Mouse (Mus musculus) MEL-GATA-1-ER (cell line): Measurements from ENCODE around the gene Pisd.
"Not testable (repeated sequence)": the region's sequence is repeated elsewhere in the genome, so short reads cannot be mapped to it uniquely, and the experiment has no call there.

Experiments
- DNase-seq: peaks from one replicate; pipeline ENCODE4 v3.0.0-alpha.2; 2012; ENCODE audit warnings: low read depth; ENCODE audit errors: extremely low read depth

The Pisd gene

DNA sequence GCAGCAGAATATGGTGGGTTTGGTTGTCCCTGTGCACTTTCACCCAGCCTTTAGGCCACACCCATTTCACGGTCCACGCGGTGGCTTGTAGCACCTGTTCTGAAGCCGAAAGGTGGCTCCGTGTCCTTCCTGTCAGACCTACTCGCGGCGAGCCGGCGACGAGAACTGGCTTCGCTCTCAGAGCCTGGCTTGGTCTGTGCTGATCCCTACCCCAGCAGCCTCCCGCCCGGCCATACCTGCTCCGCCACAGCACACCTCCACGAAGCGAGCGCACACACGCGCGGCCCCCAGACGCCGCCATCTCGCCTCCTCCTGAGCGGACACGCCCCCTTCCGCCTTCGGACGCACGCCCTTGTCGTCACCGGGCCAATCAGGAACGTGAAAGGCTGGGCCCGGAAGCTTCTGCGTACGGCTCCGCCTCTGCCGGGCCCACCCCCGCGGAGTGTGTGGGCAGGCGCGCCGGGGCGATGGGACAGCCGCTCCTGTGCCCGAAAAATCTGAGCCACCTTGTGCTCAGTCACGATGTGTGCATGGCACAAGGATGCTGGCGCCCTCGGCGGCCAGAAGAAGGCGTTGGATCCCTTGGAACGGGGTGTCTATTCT lies at the start of gene Pisd:
TSS of gene Pisd (minus strand) at position 334 of the 603 bp plus-strand sequence.
- peak; percentile 78 for DNase-seq

DNA sequence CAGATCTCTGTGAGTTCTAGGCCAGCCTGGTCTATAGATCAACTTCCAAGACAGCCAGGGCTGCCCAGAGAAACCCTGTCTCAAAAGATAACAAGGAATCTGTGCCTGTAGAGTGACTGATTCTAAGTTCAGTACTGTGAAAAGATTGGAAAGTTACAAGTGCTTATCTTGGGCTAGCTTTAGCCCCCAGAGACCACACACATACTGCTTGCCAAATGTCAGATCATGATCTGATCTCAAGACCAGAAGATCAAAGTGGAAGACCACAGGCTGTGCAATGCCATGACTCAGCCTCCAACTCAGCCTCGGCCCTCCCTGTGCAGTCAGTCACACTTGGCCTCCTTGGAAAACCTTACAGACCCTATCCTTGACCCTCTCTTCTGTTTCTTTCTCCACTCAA lies 49.1 kb upstream of the Pisd start:
- no peak for DNase-seq

GRCm38 (mm10) chr5:32830054-32830453 lies 44.6 kb upstream of the Pisd start:
- DNase-seq: no peak

GRCm38 (mm10) chr5:32828766-32829165 lies 43.3 kb upstream of the Pisd start:
- DNase-seq: not testable (repeated sequence)

DNA sequence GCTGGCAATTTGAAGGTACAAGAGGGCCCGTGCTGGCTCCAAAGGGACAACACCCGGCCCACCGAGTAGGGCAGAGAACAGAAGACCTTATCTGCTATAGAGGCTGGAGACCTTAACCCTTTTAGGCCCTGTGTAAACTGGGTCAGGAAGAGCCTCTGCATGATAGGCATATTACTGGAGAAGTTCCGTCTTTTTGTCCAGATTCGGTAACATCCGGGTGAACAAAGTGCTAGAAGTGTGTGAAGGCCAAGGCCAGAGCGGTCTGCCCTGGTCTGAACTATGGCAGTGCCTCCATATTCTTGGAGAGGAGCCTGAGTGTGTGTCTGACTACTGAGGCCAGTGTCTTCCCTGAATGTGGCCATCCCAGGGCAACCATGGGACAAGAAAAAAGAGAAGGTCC lies 41.6 kb upstream of the Pisd start, which contains the start of gene Gm20671:
TSS of gene Gm20671 (minus strand) at position 101 of the 400 bp plus-strand sequence.
- DNase-seq: no peak

DNA sequence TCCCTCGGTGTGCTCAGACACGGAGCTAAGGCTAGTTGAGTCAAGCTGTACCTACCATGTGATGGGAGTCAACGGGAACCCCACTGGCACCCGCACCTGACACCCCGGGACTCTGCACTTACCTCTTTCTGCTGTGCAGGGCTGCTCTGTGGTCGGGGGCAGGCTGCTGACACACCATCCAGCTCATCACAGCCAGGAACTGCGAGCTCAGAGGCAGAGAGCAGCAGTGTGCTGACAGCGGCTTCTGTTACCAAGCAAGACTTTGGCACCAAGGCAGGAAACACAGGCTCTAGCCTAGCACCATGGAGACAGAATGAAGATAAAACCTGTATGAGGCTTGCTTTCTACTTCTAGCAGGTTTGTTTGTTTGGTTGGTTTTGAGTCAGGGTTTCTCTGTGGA lies 35.0 kb upstream of the Pisd start:
- DNase-seq: no peak

GRCm38 (mm10) chr5:32815396-32815795 lies 29.9 kb upstream of the Pisd start:
- no peak for DNase-seq

DNA sequence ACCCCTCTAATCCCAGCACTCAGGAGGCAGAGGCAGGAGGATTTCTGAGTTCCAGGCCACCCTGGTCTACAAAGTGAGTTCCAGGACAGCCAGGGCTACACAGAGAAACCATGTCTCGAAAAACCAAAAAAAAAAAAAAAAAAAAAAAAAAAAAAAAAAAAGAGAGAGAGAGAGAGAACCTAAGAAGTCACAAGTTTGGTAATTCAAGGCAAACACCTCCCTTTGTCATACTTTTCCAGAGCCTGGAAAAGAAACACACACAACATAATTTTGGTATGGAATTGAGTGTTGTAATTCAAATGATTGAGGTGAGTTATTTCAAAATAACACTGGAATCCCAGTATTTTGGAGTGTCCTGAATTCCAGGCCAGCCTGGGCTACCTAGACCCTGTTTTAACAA lies 1.0 kb upstream of the Pisd start:
- DNase-seq: not testable (repeated sequence)

- peak; percentile 17 for DNase-seq
These were observed 720 bp downstream of the Pisd start for GRCm38 (mm10) chr5:32784726-32785125.

DNA sequence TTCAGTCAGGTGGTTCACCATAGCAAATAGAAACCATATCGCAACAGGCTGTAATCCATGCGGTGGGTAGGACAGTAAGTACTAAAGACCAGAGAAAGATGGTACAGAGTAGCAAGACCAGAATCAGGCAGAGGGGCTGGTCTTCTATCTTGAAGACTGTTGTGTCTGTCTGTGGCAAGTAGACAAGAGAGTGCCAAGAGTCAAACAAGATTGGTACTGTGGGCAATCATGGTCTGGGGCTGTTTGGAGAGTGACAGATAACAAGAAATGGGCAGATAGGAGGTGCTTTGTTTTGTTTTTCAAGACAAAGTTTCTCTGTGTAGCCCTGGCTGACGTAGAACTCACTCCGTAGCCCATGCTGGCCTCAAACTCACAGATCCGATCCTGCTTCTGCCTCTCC lies 3.9 kb downstream of the Pisd start:
- no peak for DNase-seq

- DNase-seq: peak; percentile 27
These were observed 7.3 kb downstream of the Pisd start for GRCm38 (mm10) chr5:32778168-32778567.

GRCm38 (mm10) chr5:32772361-32772760 lies 13.1 kb downstream of the Pisd start:
- DNase-seq: no peak

DNA sequence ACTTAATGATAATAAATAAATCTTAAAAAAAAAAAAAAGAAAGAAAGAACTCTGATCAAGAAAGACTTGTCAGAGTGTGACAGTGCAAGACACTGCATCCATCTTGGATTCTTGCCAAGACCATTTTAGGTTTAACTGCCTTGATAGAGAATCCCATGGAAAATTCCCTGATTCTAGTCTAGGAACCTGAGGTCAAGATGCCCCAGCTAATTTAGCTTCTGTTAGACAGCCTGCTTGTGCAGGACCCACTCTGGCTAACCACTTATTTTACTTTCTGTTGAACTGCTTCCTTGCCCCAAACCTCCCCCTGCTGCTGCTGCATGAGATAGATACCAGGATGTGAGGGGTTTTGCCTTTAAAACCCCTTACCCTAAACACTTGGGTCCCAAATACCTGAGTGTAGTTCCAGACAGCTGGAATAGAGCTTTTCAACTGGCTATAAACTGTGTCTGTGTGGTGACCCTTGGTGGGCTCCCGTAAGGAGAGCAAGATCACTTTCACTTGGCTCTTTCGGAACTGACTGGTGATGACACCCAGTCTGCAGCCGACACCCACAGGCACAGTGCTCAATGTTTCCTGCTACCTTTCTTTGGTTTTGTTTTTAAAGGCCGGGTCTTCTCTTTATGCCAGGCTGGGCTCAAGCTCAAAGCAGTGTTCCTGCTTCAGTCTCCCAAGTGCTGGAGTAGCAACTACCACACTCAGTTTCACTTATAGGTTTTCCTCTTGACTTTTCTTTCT lies 17.6 kb downstream of the Pisd start:
- no peak for DNase-seq

DNA sequence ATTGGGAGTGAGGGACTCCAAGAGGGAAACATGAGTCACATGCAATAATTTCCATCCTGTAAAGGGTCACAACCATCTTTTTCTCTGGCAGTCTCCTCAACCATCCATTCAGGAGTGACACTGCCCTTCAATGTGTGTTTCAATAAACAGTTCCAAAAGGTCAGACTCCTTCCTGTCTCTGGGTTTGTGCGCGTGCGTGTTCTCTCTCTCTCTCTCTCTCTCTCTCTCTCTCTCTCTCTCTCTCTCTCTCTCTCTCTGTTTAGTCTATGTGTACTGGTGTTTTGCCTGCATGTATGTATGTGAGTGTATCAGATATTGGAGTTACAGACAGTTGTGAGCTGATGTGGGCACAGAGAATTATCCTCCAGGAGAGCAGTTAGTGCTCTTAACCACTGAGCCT lies 18.4 kb downstream of the Pisd start:
- no peak for DNase-seq

- DNase-seq: peak; percentile 71
These were observed 23.8 kb downstream of the Pisd start for GRCm38 (mm10) chr5:32761566-32762140.

GRCm38 (mm10) chr5:32760787-32761186 lies 24.7 kb downstream of the Pisd start:
- DNase-seq: no peak

DNA sequence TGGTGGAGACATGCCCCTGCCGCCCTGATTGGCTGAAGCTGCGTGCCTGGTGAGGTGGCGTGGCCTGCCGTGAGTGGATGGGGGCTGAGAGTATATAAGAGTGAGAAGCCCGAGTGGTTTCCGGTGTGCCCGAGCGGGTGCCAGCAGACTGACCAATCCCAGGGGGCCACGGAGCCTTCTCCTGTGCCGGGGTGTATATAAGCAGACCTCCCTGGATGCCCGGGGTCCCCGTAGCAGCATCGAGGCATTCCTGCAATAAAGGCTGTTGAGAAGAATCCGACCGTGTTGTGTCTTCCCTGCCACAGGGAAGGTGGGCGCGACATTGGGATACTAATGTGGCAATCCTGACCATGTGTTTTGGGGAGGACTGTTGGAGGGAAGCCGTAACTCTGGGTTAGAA lies 25.1 kb downstream of the Pisd start:
- DNase-seq: not testable (repeated sequence)

GRCm38 (mm10) chr5:32759662-32760061 lies 25.8 kb downstream of the Pisd start:
- no peak for DNase-seq

DNA sequence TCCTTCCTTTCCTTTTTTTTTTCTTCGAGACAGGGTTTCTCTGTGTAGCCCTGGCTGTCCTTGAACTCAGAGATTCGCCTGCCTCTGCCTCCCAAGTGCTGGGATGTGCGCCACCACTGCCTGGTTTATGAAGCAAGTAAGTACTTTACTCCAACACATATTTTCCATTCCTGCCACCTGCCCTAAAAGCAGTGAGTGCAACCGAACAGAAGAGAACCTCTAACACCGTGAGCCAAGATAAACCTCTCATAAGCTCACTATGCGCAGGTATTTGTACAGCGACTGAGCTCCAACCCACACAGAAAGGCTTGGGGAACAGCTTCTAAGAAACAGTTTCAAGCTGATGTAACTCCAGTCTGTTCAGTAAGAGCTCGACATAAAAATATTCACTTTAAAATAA lies 29.3 kb downstream of the Pisd start:
- no peak for DNase-seq

- DNase-seq: no peak
These were observed 33.7 kb downstream of the Pisd start for GRCm38 (mm10) chr5:32751736-32752135.

GRCm38 (mm10) chr5:32748936-32749335 lies 36.5 kb downstream of the Pisd start:
- DNase-seq: no peak

DNA sequence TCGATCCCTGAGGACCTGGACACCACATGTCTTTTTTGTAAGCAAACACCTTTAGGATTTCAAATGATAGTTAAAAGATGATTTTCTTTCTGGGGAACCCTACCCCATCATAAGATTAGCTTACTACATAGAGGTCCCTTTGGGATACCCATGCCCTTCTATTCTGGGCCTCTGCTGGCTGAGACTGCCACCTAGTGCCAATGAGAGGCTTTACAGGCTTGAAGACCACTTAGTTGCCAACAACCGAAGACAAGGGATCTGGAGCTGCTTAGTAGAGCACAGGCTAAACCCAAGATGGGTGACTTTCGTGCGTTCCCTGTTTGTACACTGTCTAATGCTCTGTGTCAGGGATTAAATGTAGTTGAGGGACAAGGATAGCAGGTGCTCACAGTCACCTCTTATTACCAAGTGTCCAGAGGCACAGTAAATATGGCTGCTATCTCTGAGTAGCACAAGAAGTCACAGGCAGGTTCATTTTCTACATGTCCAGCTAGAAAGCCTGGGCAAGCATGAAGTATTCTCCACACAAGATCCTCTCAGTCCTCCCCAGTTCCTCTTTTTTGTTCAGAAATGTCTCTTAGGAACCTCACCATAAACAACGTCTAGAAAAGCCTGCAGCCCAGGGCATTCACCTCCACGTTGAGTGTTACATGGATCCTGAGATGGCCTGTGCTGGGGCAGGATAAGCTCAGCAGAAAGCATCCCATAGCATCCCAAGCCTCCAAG lies 37.6 kb downstream of the Pisd start:
- DNase-seq: peak; percentile 41
